Mouse (Mus musculus) ES-E14 (cell line): ENCODE data around the gene Hmcn2. TPM values are rescaled to one million over a fixed set of nuclear protein-coding genes. Genes with fewer than 3 reads are reported as not detected.

Source experiments
- DNase-seq: peaks from one replicate; pipeline ENCODE4 v3.0.0-alpha.2; 2013; ENCODE audit warnings: low read depth, low spot score
- H3K27ac ChIP-seq: 2 replicates; pipeline ENCODE4 v1.5.1; 2012; ENCODE audit warnings: low read depth, mild to moderate bottlenecking, low read length, moderate library complexity, mixed read lengths; ENCODE audit not compliant: poor library complexity, insufficient read depth, severe bottlenecking
- H3K36me3 ChIP-seq: 2 replicates; pipeline ENCODE4 v1.6.1; 2012; ENCODE audit warnings: mild to moderate bottlenecking, low read length, moderate library complexity, mixed read lengths; ENCODE audit not compliant: control insufficient read depth, poor library complexity, insufficient read depth, severe bottlenecking
- H3K4me1 ChIP-seq, 2 experiments: fragments of 150-350 bp in 1 of 2; sonication (generic) in 1 of 2; 2 replicates each; pipeline ENCODE4 v1.6.1; 2012; ENCODE audit warnings: low read length in 2 of 2, mild to moderate bottlenecking in 1 of 2, mixed read lengths in 1 of 2; ENCODE audit not compliant: control insufficient read depth in 2 of 2, insufficient read depth in 2 of 2, poor library complexity in 1 of 2
- H3K4me3 ChIP-seq, 2 experiments: fragments of 150-350 bp in 1 of 2; sonication (generic) in 1 of 2; 2 replicates each; pipeline ENCODE4 v1.5.1; 2012; ENCODE audit warnings: low read length in 2 of 2, low read depth in 1 of 2, mild to moderate bottlenecking in 1 of 2, mixed read lengths in 1 of 2; ENCODE audit not compliant: insufficient read depth in 1 of 2, poor library complexity in 1 of 2, severe bottlenecking in 1 of 2
- H3K9ac ChIP-seq: 2 replicates; pipeline ENCODE4 v1.6.1; 2012; ENCODE audit warnings: low read depth, mild to moderate bottlenecking, low read length, mixed read lengths; ENCODE audit not compliant: poor library complexity, insufficient read depth, severe bottlenecking
- H3K9me3 ChIP-seq: fragments of 150-350 bp; sonication (generic); 2 replicates; pipeline ENCODE4 v1.6.1; 2012; ENCODE audit warnings: low read depth, mild to moderate bottlenecking, low read length; ENCODE audit not compliant: control insufficient read depth, insufficient read depth
- CHD2 ChIP-seq: IDR thresholded peaks from 2 replicates; pipeline ENCODE4 v1.6.1; 2014; ENCODE audit warnings: mild to moderate bottlenecking, low read depth, low read length, inconsistent platforms
- HCFC1 ChIP-seq: IDR thresholded peaks from 2 replicates; pipeline ENCODE4 v1.6.1; 2012; ENCODE audit warnings: low read length, inconsistent platforms, borderline replicate concordance; ENCODE audit not compliant: insufficient read depth
- MAFK ChIP-seq: IDR thresholded peaks from 2 replicates; pipeline ENCODE4 v1.6.1; 2014; ENCODE audit warnings: mild to moderate bottlenecking, low read depth, low read length, inconsistent platforms; ENCODE audit not compliant: insufficient read depth
- ZC3H11A ChIP-seq: IDR thresholded peaks from 2 replicates; pipeline ENCODE4 v1.6.1; 2012; ENCODE audit warnings: low read depth, mild to moderate bottlenecking, inconsistent platforms, low read length, borderline replicate concordance
- ZNF384 ChIP-seq: IDR thresholded peaks from 2 replicates; pipeline ENCODE4 v1.6.1; 2012; ENCODE audit warnings: low read depth, low read length, inconsistent platforms
- in situ Hi-C, 2 experiments: fragments of 600-800 bp; cut with MboI; formaldehyde crosslinking; loops; one replicate each; pipeline ENCODE4 v1.15.1; 2025; ENCODE audit warnings: low sequenced_read_pairs in 2 of 2, inconsistent platforms in 1 of 2; ENCODE audit not compliant: unreplicated experiment in 2 of 2
- total RNA-seq: library from RNA; depleted of rRNA; stranded (reverse); fragments of 300-350 nt; gene quantifications from 2 replicates; pipeline ENCODE4 v1.2.3, GENCODE M21; 2012

The Hmcn2 gene
- total RNA-seq, 1 experiment = 4.9 TPM

- no peak overlapping the region for H3K27ac ChIP-seq
- H3K4me3 ChIP-seq = no peak overlapping the region
- no peak for DNase-seq
- H3K36me3 ChIP-seq = no peaks in the 10 kb centered on the region
- in situ Hi-C loops = no loop called here
- H3K9ac ChIP-seq = no peak overlapping the region
- no peaks in the 10 kb centered on the region for H3K9me3 ChIP-seq
- H3K4me1 ChIP-seq = peaks cover 0 to 3% of the 10 kb centered on the region in 2 experiments; a peak in 1 of 4 replicates
- TF ChIP-seq MAFK (no peak), ZC3H11A (no peak), HCFC1 (no peak), CHD2 (no peak), ZNF384 (no peak)
These were observed 131.8 kb downstream of the Hmcn2 start for GRCm38 (mm10) chr2:31446036-31446435.

GRCm38 (mm10) chr2:31446456-31446855 is 132.2 kb downstream of the Hmcn2 start:
- no peak for DNase-seq
- in situ Hi-C loops = no loop called here
- Histone ChIP-seq H3K27ac (no peak overlapping the region), H3K9ac (no peak overlapping the region), H3K4me3 (no peak overlapping the region), H3K4me1 (peaks cover 0 to 2% of the 10 kb centered on the region in 2 experiments; a peak in 1 of 4 replicates), H3K36me3 (no peaks in the 10 kb centered on the region), H3K9me3 (no peaks in the 10 kb centered on the region)
- TF ChIP-seq CHD2 (no peak), MAFK (no peak), HCFC1 (no peak), ZNF384 (no peak), ZC3H11A (no peak)

- TF ChIP-seq ZC3H11A (no peak), CHD2 (no peak), MAFK (no peak), ZNF384 (no peak), HCFC1 (no peak)
- Histone ChIP-seq H3K36me3 (no peaks in the 10 kb centered on the region), H3K9me3 (no peaks in the 10 kb centered on the region), H3K27ac (no peak overlapping the region), H3K9ac (no peak overlapping the region), H3K4me1 (peaks cover 0 to 7% of the 10 kb centered on the region in 2 experiments; a peak in 2 of 4 replicates), H3K4me3 (no peak overlapping the region)
- in situ Hi-C loops = no loop called here
- DNase-seq = no peak
These were observed 133.3 kb downstream of the Hmcn2 start for GRCm38 (mm10) chr2:31447536-31447935.

- Histone ChIP-seq H3K9ac (no peak overlapping the region), H3K4me3 (no peak overlapping the region), H3K27ac (no peak overlapping the region), H3K9me3 (no peaks in the 10 kb centered on the region), H3K36me3 (no peaks in the 10 kb centered on the region), H3K4me1 (peaks cover 3 to 18% of the 10 kb centered on the region in 2 experiments; a peak in 3 of 4 replicates)
- in situ Hi-C loops = no loop called here
- TF ChIP-seq ZNF384 = no peak
- no peak for TF ChIP-seq CHD2
- TF ChIP-seq MAFK = no peak
- TF ChIP-seq ZC3H11A = no peak
- no peak for TF ChIP-seq HCFC1
- no peak for DNase-seq
These were observed 134.7 kb downstream of the Hmcn2 start for GRCm38 (mm10) chr2:31448756-31449440.
